Mouse (Mus musculus) megakaryocyte, embryonic 14.5 days (primary cell): ENCODE measurements around the gene Tob1. TPM values are rescaled to one million over a fixed set of nuclear protein-coding genes. Genes with fewer than 3 reads are reported as not detected.

Source experiments
- H3K27me3 ChIP-seq: replicated peaks from 2 replicates; pipeline ENCODE3; 2012; ENCODE audit warnings: inconsistent platforms
- H3K36me3 ChIP-seq: replicated peaks from 2 replicates; pipeline ENCODE3; 2012; ENCODE audit warnings: low read length, inconsistent platforms, mixed read lengths
- H3K4me1 ChIP-seq: 2 replicates; pipeline ENCODE4 v1.6.1; 2012; ENCODE audit warnings: inconsistent platforms
- H3K4me3 ChIP-seq: replicated peaks from 2 replicates; pipeline ENCODE3; 2012; ENCODE audit warnings: moderate library complexity, mild to moderate bottlenecking, inconsistent platforms
- H3K9me3 ChIP-seq: 2 replicates; pipeline ENCODE4 v1.6.1; 2012; ENCODE audit warnings: inconsistent platforms
- FLI1 ChIP-seq: IDR thresholded peaks from 2 replicates; pipeline ENCODE4 v1.6.1; 2012; ENCODE audit warnings: low read length, inconsistent platforms, mixed read lengths
- GATA1 ChIP-seq: IDR thresholded peaks from 3 replicates; pipeline ENCODE4 v1.6.1; 2012; ENCODE audit warnings: mixed read lengths, low read length, inconsistent platforms, borderline replicate concordance
- polyA plus RNA-seq: library from polyadenylated mRNA; stranded (reverse); fragments of >175 nt; gene quantifications from 2 replicates; pipeline ENCODE4 v1.2.3, GENCODE M21; 2012; ENCODE audit warnings: low replicate concordance; ENCODE audit not compliant: insufficient read depth

The Tob1 gene
- polyA plus RNA-seq, 1 experiment, result 4.3 TPM

DNA sequence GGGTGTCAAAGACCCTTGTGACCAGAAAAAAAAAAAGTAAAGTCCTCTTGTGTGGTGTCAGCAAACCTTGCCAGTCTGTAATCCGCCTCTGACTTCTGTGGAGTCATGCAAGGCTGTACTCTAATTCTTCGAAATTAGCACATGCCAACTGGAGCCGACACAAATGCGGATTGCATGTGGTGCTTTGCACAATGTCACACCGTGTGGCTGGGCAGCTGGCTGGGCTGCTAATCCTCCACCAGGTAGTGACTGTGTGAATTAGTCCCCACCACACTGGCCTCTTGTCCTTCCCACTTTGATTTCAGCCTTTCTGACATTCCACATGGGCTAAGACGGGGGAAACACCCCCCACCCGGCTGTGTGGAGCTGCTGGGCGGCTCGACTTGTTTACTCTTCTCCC, 28.5 kb downstream of the Tob1 start:
- no peak for TF ChIP-seq GATA1
- no peak for TF ChIP-seq FLI1
- Histone ChIP-seq H3K4me1 (peaks cover 11% of the 10 kb centered on the region), H3K4me3 (no peak overlapping the region), H3K9me3 (no peaks in the 10 kb centered on the region), H3K27me3 (peaks cover 80% of the 10 kb centered on the region), H3K36me3 (no peaks in the 10 kb centered on the region)

DNA sequence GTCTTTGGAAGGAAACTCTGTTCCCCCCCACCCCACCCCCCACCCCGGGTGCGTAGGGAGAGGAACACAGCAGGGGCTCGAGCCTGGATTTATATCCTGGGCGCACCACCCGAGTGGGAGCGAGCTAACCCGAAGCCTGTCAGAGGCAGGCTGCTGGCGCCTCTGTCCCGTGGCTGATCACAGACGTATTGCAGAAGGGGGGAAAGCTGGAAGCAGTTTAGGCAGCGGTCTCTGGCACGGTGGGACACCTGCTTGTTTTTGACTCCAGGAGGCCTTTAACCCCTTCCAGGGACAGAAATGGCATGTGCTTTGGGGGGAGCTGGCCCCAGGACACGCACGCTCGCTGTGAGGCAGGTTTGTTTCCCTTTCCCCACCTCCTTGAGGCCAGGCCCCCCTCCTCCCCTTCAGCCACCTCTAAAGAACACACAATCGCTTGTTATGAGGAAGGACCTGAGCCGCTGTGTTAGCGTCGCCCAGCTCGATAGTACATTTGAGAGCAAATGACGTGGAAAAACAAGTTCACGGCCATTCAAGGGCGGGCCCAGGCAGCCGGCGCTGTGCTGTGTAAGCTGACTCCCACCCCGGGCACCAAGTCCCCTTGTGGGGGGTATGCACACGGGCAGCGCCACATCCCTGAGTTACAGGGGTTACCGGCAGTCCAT, 31.6 kb downstream of the Tob1 start:
- Histone ChIP-seq H3K4me3 (no peak overlapping the region), H3K36me3 (no peaks in the 10 kb centered on the region), H3K9me3 (no peaks in the 10 kb centered on the region), H3K27me3 (peaks cover 92% of the 10 kb centered on the region), H3K4me1 (peaks cover 3% of the 10 kb centered on the region)
- TF ChIP-seq GATA1 (no peak), FLI1 (no peak)

DNA sequence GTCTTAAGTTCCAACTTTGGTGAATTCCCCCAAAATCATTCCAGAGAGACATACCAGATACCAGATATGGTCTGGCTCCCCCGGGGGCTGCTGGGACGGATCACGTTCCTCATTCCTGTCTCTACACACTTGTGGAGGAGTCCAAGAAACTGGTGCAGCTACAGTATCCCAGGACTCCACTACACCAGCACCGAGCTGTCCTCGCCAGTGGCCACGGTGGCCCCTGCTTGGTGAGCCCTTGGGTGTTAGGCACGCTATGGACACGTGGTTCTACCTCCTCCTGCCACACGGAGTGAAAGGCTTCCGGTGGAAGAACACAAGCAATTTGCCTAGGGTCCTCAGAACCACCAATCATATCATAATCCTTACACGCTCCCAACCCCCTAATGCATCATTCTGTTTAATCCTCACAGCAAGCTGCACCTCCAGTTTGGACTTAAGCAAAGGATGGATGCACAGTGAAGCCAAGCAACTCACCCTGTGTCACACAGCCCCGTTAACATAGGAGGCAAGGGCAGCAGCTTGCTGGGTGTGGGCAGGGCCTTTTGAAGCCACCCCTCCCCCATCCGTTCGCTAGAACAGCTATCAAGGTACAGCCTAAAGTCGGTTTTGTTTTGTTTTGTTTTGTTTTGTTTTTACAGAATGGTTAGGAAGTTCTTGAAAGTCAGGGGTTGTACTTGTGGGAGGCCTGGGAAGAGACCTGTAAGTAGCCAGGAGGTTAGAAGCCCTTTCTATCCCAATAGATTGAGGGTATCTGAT, 32.3 kb downstream of the Tob1 start:
- no peaks in the 10 kb centered on the region for H3K36me3 ChIP-seq
- H3K4me3 ChIP-seq, result peak overlapping the region; percentile 26
- peaks cover 3% of the 10 kb centered on the region for H3K4me1 ChIP-seq
- TF ChIP-seq GATA1 (no peak), FLI1 (no peak)
- H3K9me3 ChIP-seq, result no peaks in the 10 kb centered on the region
- peaks cover 90% of the 10 kb centered on the region for H3K27me3 ChIP-seq

DNA sequence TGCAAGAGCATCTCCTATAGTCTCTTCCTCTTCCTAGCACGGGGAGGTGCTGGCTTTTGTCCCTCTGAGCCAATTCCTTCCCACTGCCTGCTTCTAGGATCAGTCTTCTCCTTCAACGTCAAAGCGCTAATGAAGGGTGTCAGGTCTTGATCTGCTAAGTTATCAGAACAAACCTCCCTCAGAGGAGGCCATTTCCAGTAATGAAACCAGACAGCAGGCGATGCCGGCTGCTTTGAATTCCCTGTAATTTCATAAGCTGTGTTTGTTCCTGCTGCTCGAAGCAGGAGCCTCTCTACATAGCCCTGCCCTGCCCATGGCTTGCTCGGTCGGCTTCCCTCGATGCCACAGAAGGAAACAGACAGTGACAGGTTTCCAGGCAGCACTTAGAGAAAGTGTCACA, 33.1 kb downstream of the Tob1 start:
- Histone ChIP-seq H3K27me3 (peaks cover 90% of the 10 kb centered on the region), H3K36me3 (no peaks in the 10 kb centered on the region), H3K4me1 (peaks cover 3% of the 10 kb centered on the region), H3K4me3 (no peak overlapping the region), H3K9me3 (no peaks in the 10 kb centered on the region)
- TF ChIP-seq FLI1, result no peak
- TF ChIP-seq GATA1, result no peak

DNA sequence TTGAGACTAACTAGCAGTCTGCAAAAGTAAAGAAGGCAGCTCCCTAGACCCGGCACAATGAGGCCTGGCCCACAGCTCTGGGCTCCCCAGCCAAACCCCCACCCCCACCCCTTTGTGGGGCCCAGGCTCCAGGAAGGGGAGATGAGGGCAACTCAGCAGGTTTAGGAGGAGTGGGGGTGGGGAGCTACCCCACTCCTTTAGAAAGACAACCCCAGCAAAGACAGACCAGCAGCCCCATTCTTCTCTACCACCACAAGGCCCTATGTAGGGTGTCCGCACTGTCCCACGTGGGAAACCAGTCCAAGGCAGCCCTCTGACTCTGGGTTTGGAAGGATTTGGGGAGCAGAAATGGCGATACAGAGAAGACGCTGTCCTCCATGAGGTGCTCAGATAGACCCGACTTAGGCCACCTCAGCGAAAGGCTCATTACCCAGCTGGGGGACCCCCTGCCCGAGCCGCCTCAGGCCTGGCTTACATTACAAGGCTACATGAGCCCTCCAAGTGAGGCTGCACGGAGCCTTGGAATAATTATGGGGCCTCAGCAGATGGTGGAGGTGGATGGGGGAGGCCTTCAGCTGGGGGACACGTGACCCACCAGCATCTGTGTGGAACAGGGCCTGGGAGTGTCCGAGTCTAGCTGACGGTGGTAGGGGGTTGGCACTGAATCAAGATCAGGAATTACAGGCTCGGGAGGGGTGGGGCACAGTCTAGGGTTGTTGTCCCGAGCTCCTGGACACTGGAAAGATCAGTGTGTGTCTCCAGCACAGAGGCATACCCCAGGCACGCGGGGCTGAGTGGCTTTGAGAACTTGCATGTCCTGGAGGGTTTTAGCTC, 34.9 kb downstream of the Tob1 start, which contains the start of gene Wfikkn2:
TSS of gene Wfikkn2 (minus strand) at position 51 of the 834 bp plus-strand sequence.
- Histone ChIP-seq H3K27me3 (peaks cover 86% of the 10 kb centered on the region), H3K9me3 (no peaks in the 10 kb centered on the region), H3K4me1 (no peaks in the 10 kb centered on the region; the same call in 1 of the 2 replicates)

DNA sequence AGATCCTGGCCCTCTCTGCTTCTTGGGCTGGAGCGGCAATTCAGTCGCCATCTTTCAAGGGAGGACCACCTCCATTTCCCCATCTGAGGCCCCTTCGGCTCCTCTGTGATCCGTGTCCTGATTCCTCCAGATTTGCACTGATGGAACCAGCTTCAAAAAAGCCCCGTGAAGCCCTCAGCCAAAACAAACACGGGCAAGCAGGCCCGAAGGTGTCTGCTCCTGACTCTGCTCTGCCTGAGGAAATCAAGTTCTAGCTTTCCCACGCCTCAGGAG, 35.5 kb downstream of the Tob1 start:
- Histone ChIP-seq H3K27me3 (peaks cover 82% of the 10 kb centered on the region), H3K4me1 (peaks cover under 1% of the 10 kb centered on the region; the same call in 1 of the 2 replicates), H3K4me3 (no peak overlapping the region), H3K9me3 (no peaks in the 10 kb centered on the region), H3K36me3 (no peaks in the 10 kb centered on the region)
- TF ChIP-seq FLI1 (no peak), GATA1 (no peak)

More for the DNA sequence above, 34.9 kb downstream of the Tob1 start, which contains the start of gene Wfikkn2:
- TF ChIP-seq GATA1 (no peak), FLI1 (no peak)
- no peaks in the 10 kb centered on the region for H3K36me3 ChIP-seq
- H3K4me3 ChIP-seq, result no peak within 1 kb of the TSS

DNA sequence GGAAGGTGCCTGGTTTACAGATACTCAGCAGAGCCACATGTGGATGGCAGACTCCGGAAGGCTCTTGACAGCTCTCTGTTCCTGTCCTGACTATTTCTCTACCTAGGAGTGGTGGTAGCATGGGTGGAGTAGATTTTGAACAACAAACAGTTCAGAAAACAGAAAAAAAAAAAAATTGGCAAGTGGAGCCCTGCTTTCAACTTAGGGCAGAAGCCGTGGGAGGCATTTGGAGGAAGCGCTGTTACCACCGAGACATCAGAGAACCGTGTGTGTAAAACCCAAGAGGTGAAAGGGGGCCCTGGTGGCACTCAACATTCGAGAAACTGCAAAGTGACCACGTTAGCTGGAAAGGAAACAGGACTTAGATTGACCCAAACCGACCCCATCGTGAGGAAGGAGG, 41.9 kb downstream of the Tob1 start:
- TF ChIP-seq GATA1 (no peak), FLI1 (no peak)
- Histone ChIP-seq H3K4me1 (peaks cover 18% of the 10 kb centered on the region), H3K4me3 (no peak overlapping the region), H3K27me3 (peaks cover 71% of the 10 kb centered on the region), H3K36me3 (no peaks in the 10 kb centered on the region), H3K9me3 (peaks cover 20% of the 10 kb centered on the region)

DNA sequence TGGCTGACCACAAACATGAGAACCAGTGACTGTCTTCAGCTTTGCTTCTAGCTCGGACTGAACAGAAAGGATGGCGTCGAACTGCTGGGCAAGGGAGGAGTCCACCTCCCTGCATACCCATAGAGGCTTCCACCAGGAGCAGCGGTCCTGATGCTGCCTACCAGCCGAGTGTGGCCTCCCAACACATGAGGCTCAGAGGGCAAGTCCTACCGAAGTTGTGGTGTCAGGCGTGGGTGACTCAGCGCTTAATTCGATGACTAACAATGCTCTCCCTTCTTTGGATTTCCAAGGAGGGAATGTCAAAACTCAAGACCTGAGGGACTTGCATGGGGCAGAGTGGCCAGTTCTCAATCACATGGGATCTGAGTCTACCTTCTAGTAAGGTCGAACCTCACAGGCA, 42.4 kb downstream of the Tob1 start:
- Histone ChIP-seq H3K27me3 (peaks cover 66% of the 10 kb centered on the region), H3K36me3 (no peaks in the 10 kb centered on the region), H3K4me1 (peaks cover 21% of the 10 kb centered on the region), H3K9me3 (peaks cover 22% of the 10 kb centered on the region), H3K4me3 (peak overlapping the region; percentile 39)
- TF ChIP-seq GATA1, result no peak
- TF ChIP-seq FLI1, result no peak

DNA sequence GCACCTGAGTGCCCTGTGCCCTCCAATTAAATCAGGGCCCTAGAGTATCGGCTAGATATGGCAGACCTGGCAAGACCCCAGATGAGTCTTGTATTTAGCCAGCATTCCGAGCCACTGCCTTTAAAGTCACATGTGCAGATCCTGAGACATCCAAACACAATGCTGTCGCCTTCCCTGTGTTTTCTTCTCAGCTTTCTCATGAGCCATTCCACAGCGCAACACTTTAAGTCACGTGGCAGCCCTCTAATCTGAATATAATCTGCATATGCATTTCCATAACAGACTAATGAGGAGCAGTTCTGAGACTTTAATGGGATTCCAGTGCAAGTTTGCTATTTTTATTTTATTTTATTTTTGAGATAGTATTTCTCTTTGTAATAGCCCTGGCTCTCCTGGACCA, 44.5 kb downstream of the Tob1 start:
- Histone ChIP-seq H3K4me3 (no peak overlapping the region), H3K27me3 (peaks cover 53% of the 10 kb centered on the region), H3K9me3 (peaks cover 22% of the 10 kb centered on the region), H3K4me1 (peaks cover 39% of the 10 kb centered on the region), H3K36me3 (no peaks in the 10 kb centered on the region)
- TF ChIP-seq GATA1 (no peak), FLI1 (no peak)
